Mouse (Mus musculus) kidney, postnatal 10 days (tissue): ENCODE measurements around the gene Gm4778.
"Not testable (repeated sequence)": the region's sequence is repeated elsewhere in the genome, so short reads cannot be mapped to it uniquely, and the experiment has no call there.

Source experiments
- DNase-seq: peaks from one replicate; pipeline ENCODE4 v3.0.0; 2021; ENCODE audit warnings: mixed read lengths

Gm4778 gene

DNA sequence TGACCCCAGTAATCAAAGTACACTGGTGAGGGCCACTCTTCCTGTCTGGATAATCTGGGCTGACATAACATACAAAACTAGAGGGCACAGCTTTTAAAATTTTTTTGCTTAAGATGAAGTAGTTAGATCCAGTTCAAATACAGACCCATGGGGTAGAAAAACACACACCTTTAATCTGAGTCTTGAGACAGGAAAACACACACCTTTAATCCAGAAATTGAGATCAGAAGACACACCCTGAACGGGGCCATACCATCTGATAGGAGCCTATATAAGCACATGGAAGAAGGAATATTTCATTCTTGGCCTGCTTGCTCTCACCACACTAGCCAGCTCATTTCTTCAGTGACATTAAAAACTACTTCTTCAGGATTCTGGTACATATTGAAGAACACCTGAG lies at the start of gene Gm4778:
Gm4778 (plus strand) TSS at position 301 of the 400 bp plus-strand sequence.
- DNase-seq, result not testable (repeated sequence)

DNA sequence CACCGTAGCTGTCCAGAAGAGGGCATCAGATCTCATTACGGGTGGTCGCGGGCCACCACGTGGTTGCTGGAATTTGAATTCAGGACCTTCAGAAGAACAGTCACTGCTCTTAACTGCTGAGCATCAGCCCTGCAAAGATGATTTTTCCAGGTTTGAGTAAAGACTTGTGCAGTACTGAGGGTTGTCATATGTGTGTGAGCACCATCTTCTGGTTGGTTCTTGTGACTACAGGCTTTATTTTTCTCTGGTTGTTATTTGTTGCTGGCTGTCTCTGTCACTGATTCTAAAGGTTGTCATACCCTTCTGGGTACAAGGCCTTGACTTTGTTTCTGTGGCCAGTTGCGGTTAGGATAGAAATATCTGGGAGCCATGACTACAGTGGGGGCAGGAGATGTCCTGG lies 3.2 kb upstream of the Gm4778 start:
- no peak for DNase-seq

DNA sequence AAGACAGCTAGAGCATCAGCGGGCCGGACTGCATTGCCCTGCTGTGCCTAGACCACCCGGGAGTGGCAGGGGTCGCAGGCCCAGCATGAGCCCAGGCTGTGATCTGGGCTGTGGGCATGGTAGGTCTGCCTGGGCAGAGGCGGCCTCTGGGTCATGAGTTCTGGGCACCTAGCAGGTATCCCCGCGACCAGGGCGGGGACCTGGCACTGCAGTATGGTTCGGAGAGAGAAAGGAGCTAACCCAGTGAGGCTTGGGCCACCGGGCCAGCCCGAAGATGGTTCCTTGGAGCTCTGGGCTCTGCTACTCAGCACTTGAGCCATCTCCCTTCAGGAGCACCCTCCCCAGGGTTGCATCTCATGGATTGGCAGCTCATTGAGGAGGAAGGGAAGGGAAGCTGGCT lies 12.2 kb downstream of the Gm4778 start:
- DNase-seq, result no peak

DNA sequence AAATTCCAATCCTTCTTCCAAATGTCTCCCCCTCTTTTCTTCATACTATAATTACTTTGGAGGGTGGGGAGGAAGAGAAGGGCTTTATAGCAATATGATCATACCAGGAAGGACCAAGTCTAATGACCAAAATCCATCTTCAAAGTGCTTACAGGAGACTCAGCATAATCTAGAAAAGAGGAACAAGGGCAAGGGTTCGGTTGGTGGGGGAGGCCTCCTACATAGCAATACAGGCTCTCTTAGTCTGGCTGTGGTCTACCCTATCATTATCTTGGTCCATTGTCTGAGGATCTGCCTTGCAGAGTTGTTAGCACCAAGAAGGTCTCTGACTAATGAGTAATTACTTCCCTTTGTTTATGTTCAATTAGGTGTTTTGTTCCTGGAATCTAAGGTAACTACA lies 41.6 kb downstream of the Gm4778 start:
- DNase-seq, result no peak

DNA sequence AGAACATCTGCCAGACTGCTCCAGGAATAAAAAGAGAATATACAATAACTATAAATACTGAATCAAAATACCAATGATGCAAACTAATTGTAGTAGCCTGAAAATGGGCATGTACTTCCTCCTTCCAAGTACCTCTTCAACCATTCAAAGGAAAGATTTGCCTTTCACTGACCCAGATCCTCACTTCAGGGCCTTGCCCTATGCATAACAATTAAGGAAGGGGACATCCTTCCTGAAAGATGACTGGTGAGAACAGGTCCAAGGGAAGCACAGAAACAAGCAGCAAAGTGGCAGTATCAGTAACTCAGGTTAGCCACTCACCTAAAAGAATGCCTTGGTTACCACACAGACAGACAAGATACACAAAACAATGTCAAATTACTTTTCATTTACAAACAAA lies 43.1 kb downstream of the Gm4778 start:
- DNase-seq, result no peak

DNA sequence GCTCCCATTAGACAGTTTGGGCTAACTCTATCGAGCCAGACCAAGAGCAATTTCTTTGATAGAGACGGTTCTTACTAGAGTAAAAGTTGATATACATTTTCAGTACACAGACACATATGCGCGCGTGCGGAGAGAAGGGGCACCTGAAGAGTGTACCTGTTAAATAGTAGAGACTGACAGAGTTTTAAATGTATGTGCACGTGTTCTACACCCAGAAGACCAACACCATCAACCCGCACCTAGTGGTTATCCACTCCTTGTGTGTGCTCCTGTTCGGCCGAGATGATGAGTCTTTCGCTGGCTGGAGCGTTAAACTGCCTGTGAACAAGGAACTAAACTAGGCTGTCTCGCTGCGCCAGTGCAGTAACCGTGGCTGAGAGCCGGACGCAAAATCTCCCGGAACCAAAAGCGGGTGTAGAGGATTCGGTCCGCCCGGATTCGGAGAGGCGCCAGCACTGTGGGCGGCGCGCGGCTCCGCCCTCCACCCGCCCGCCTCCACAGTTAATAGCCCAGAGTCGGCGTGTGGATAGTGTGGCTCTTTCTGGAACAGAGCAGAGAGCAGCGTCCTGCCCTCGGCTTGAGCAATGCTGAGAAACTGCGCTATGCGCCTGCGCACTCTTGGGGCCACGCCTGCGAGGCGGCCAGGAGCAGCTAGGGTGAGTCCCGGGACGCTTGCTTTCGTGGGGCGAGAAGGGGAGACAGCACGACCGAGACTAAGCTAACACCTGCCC lies 46.0 kb downstream of the Gm4778 start, which contains the start of gene Them4:
Them4 (plus strand) TSS at position 457 of the 731 bp plus-strand sequence.
- DNase-seq, result peak; percentile 97

DNA sequence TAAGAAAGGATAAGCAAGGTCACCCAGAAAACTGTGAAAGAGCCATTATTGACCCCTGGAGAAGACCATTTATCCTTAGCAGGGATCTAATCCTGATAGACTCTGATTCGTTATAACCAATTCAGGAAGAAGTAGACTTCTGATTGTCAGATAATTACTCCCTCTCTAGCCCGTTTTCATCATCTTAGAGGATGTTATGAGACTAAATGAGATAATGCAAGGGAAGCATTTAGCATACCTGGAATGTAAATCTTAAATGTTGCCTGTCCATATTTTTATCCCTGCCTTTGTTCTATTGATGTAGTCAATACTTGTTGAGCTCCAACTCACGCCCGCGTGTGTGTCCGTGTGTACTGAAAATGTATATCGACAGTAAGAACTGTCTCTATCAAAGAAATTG lies 46.7 kb downstream of the Gm4778 start:
- no peak for DNase-seq

DNA sequence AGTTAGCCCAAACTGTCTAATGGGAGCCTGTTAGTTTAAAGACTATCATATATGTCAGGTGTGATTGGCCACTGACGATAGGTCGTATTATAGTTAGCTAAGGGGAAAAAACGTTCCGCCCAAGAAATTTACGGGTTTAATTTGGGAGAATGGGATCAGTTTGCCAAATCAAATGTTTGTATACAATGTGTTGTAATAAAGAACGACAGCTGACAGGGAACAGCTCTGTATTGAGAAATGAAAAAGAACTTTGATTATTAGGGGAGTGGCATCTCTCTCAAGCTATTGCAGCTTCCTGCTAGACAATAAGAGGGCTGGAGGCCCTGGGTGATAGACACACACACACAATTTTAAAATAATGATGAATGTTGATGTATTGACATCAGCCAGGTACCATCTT lies 47.1 kb downstream of the Gm4778 start:
- DNase-seq, result no peak

DNA sequence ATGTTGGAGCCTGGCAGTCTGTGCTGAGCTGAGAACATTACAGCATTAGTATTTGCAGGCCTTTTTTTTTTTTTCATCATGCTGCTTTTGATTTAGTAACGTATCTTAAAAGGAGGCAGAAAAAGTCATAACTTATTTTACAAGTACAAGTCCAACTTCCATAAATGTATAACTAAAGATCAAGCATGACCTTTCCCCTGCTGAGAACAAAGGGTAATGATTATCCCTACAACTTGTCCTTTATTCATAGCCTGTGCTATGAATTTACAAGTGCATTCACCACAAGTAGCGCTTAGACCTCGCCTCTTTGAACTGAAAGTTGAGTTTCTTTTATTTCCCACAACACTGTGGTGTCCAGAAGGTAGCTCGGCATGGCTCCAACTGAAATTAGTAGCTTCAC lies 47.5 kb downstream of the Gm4778 start:
- no peak for DNase-seq
